Mouse (Mus musculus): ENCODE measurements around the gene Magi2. TPM values are rescaled to one million over a fixed set of nuclear protein-coding genes. Genes with fewer than 3 reads are reported as not detected.

The Magi2 gene
- polyA plus RNA-seq, 1 experiment from 2014 or later = 4.1 TPM

GRCm38 (mm10) chr5:19964113-19964512, 737.3 kb downstream of the Magi2 start:
- Histone ChIP-seq H3K36me3 (no peaks in the 10 kb centered on the region), H3K4me1 (replicated peaks) (no peaks in the 10 kb centered on the region), H3K9me3 (replicated peaks) (no peaks in the 10 kb centered on the region), H3K27ac (no peak overlapping the region), H3K4me3 (no peak overlapping the region), H3K4me2 (no peak overlapping the region), H3K27me3 (no peaks in the 10 kb centered on the region), H3K9ac (no peak overlapping the region)
- WGBS = 78% methylated on average over 1 of the region's 1 CpGs
- no peak for ATAC-seq (replicated peaks; ENCODE audit: insufficient number of reproducible peaks, insufficient read depth, low FRiP score, low read depth)

DNA sequence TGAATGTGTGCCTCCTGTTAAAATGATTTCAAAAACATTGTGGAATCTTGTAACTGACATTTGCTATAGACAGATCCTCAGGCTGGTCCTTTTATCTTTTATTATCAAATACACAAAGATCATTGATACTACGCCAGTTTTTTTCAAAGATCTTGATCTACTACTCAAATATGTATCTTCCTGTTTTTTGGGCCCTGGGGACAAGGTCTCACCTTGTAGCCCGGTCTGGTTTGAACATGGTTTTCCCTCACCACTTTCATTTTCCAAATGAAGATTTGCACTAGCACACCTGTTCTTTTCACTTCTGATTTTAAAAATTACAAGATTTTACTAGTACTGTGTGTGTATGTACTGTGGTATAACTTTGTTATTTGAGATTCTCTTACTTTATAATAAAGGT, 745.9 kb downstream of the Magi2 start:
- no peaks in the 10 kb centered on the region for H3K27me3 ChIP-seq
- no peak overlapping the region for H3K4me2 ChIP-seq
- H3K9me3 ChIP-seq (replicated peaks) = no peaks in the 10 kb centered on the region
- H3K4me3 ChIP-seq = no peak overlapping the region
- H3K9ac ChIP-seq = no peak overlapping the region
- no peaks in the 10 kb centered on the region for H3K36me3 ChIP-seq
- ATAC-seq (replicated peaks; ENCODE audit: insufficient number of reproducible peaks, insufficient read depth, low FRiP score, low read depth) = no peak
- no peaks in the 10 kb centered on the region for H3K4me1 ChIP-seq (replicated peaks)
- no peak overlapping the region for H3K27ac ChIP-seq
- WGBS = 75% methylated on average over 2 of the region's 2 CpGs

DNA sequence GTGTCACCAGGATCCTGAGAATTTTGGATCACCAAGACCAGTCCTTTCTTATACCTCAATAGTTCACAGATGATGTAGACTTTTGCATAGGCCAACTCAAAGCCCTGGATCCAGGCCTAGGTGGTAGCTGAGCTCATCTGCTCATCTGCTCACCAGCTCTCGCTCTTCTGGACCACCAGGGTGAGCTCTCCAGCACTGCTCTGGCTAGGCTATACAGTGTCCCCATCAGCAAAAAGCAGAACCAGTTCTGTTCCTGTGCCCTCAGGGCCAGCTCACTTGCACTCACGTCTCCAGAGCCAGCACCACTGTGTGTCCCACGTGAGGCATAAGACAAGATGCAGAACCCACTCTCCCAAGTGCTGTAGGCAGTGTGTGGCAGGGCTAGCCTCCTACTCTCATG, 747.0 kb downstream of the Magi2 start:
- no peaks in the 10 kb centered on the region for H3K9me3 ChIP-seq (replicated peaks)
- no peak overlapping the region for H3K27ac ChIP-seq
- 86% methylated on average over 3 of the region's 3 CpGs for WGBS
- no peaks in the 10 kb centered on the region for H3K36me3 ChIP-seq
- ATAC-seq (replicated peaks; ENCODE audit: insufficient number of reproducible peaks, insufficient read depth, low FRiP score, low read depth) = no peak
- no peak overlapping the region for H3K4me3 ChIP-seq
- H3K27me3 ChIP-seq = no peaks in the 10 kb centered on the region
- H3K4me1 ChIP-seq (replicated peaks) = no peaks in the 10 kb centered on the region
- no peak overlapping the region for H3K9ac ChIP-seq
- no peak overlapping the region for H3K4me2 ChIP-seq

DNA sequence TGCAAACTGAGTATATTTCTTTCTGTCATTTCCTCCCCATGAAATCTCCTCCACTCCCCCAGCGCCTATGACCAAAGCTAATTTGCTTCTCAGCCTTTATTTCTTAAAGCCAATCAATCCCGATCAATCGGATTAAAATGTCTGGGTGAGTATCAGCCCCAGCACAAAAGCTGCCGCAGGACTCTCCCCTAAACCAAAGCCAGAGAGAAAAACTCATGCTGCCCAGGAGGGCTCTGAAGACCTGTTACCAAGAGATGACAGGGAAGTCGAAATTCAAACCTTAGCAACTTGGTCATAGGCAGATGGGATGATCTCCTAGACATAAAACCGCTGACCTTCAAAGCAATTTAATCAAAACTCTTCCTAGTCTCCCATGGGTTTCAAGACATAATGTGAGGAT, 754.7 kb downstream of the Magi2 start:
- H3K4me1 ChIP-seq (replicated peaks) = no peaks in the 10 kb centered on the region
- H3K27ac ChIP-seq = no peak overlapping the region
- 89% methylated on average over 6 of the region's 6 CpGs for WGBS
- H3K4me2 ChIP-seq = no peak overlapping the region
- no peak overlapping the region for H3K9ac ChIP-seq
- no peak for ATAC-seq (replicated peaks; ENCODE audit: insufficient number of reproducible peaks, insufficient read depth, low FRiP score, low read depth)
- H3K4me3 ChIP-seq = no peak overlapping the region
- H3K27me3 ChIP-seq = no peaks in the 10 kb centered on the region
- no peaks in the 10 kb centered on the region for H3K36me3 ChIP-seq
- no peaks in the 10 kb centered on the region for H3K9me3 ChIP-seq (replicated peaks)

GRCm38 (mm10) chr5:19982031-19982430, 755.2 kb downstream of the Magi2 start:
- Histone ChIP-seq H3K27me3 (no peaks in the 10 kb centered on the region), H3K4me1 (replicated peaks) (no peaks in the 10 kb centered on the region), H3K36me3 (no peaks in the 10 kb centered on the region), H3K27ac (no peak overlapping the region), H3K9me3 (replicated peaks) (no peaks in the 10 kb centered on the region), H3K4me2 (no peak overlapping the region), H3K9ac (no peak overlapping the region), H3K4me3 (no peak overlapping the region)
- 62% methylated on average over 3 of the region's 3 CpGs for WGBS
- no peak for ATAC-seq (replicated peaks; ENCODE audit: insufficient number of reproducible peaks, insufficient read depth, low FRiP score, low read depth)

DNA sequence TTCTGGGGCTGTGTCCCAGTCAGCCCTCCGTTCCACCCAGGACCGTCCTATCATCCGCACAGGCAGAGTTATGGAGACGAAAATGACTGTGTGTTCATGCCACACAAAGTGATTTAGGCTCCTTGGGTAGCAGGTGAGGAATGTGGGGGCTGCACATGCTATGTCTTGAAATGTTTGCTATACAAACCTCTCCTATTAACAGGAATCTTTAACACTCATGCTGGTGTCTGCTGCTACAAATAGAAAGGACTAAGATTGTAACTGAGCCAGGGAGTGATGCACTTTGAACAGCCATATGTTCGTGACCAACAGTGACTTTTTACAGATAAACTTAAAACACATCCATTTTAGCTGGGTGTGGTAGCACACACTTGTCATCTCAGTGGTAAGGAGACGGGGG, 772.6 kb downstream of the Magi2 start:
- 62% methylated on average over 6 of the region's 6 CpGs for WGBS
- Histone ChIP-seq H3K4me3 (no peak overlapping the region), H3K27me3 (no peaks in the 10 kb centered on the region), H3K27ac (no peak overlapping the region), H3K36me3 (no peaks in the 10 kb centered on the region), H3K9ac (no peak overlapping the region), H3K4me1 (replicated peaks) (no peaks in the 10 kb centered on the region), H3K4me2 (no peak overlapping the region), H3K9me3 (replicated peaks) (no peaks in the 10 kb centered on the region)
- ATAC-seq (replicated peaks; ENCODE audit: insufficient number of reproducible peaks, insufficient read depth, low FRiP score, low read depth) = no peak

GRCm38 (mm10) chr5:19999912-20000311, 773.1 kb downstream of the Magi2 start:
- WGBS = 56% methylated on average over 1 of the region's 1 CpGs
- Histone ChIP-seq H3K9me3 (replicated peaks) (no peaks in the 10 kb centered on the region), H3K9ac (no peak overlapping the region), H3K4me3 (no peak overlapping the region), H3K27me3 (no peaks in the 10 kb centered on the region), H3K4me2 (no peak overlapping the region), H3K4me1 (replicated peaks) (no peaks in the 10 kb centered on the region), H3K27ac (no peak overlapping the region), H3K36me3 (no peaks in the 10 kb centered on the region)
- no peak for ATAC-seq (replicated peaks; ENCODE audit: insufficient number of reproducible peaks, insufficient read depth, low FRiP score, low read depth)

DNA sequence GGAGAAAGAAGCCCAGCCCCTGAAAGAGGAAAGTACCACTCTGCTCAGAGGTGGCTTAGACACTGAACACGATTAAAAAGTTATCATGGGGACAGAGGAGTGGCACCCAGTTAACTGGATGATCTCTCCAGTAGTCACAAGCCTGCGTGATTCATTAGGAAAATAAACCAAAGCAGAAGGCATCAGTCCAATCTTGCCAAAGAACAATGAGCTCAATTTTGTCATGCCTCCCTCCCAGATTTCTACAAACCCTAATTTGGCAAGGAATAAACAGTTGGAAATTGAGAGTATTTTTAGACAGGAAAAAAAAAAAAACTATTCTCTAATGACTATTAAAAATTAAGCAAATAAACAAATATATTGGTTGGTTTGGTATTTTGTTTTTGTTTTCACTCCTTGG, 779.8 kb downstream of the Magi2 start:
- Histone ChIP-seq H3K4me3 (no peak overlapping the region), H3K9ac (no peak overlapping the region), H3K4me2 (no peak overlapping the region), H3K4me1 (replicated peaks) (no peaks in the 10 kb centered on the region), H3K36me3 (no peaks in the 10 kb centered on the region), H3K27me3 (no peaks in the 10 kb centered on the region), H3K9me3 (replicated peaks) (no peaks in the 10 kb centered on the region), H3K27ac (no peak overlapping the region)
- ATAC-seq (replicated peaks; ENCODE audit: insufficient number of reproducible peaks, insufficient read depth, low FRiP score, low read depth) = no peak
- WGBS = 65% methylated on average over 2 of the region's 2 CpGs

- Histone ChIP-seq H3K4me1 (replicated peaks) (no peaks in the 10 kb centered on the region), H3K36me3 (no peaks in the 10 kb centered on the region), H3K9me3 (replicated peaks) (no peaks in the 10 kb centered on the region), H3K27ac (no peak overlapping the region), H3K4me2 (no peak overlapping the region), H3K4me3 (no peak overlapping the region), H3K9ac (no peak overlapping the region), H3K27me3 (no peaks in the 10 kb centered on the region)
- 77% methylated on average over 8 of the region's 8 CpGs for WGBS
- no peak for ATAC-seq (replicated peaks; ENCODE audit: insufficient number of reproducible peaks, insufficient read depth, low FRiP score, low read depth)
These were observed 780.4 kb downstream of the Magi2 start for GRCm38 (mm10) chr5:20007246-20007645.

- no peak overlapping the region for H3K9ac ChIP-seq
- no peaks in the 10 kb centered on the region for H3K4me1 ChIP-seq (replicated peaks)
- H3K4me3 ChIP-seq = no peak overlapping the region
- H3K27ac ChIP-seq = no peak overlapping the region
- no peaks in the 10 kb centered on the region for H3K27me3 ChIP-seq
- H3K9me3 ChIP-seq (replicated peaks) = no peaks in the 10 kb centered on the region
- H3K36me3 ChIP-seq = no peaks in the 10 kb centered on the region
- ATAC-seq (replicated peaks; ENCODE audit: insufficient number of reproducible peaks, insufficient read depth, low FRiP score, low read depth) = no peak
- WGBS = 60% methylated on average over 7 of the region's 7 CpGs
- no peak overlapping the region for H3K4me2 ChIP-seq
These were observed 783.4 kb downstream of the Magi2 start for GRCm38 (mm10) chr5:20010210-20010609.

GRCm38 (mm10) chr5:20018063-20018462, 791.2 kb downstream of the Magi2 start:
- Histone ChIP-seq H3K4me3 (no peak overlapping the region), H3K27ac (no peak overlapping the region), H3K4me1 (replicated peaks) (no peaks in the 10 kb centered on the region), H3K36me3 (no peaks in the 10 kb centered on the region), H3K9ac (no peak overlapping the region), H3K9me3 (replicated peaks) (no peaks in the 10 kb centered on the region), H3K4me2 (no peak overlapping the region), H3K27me3 (no peaks in the 10 kb centered on the region)
- WGBS = 62% methylated on average over 3 of the region's 3 CpGs
- no peak for ATAC-seq (replicated peaks; ENCODE audit: insufficient number of reproducible peaks, insufficient read depth, low FRiP score, low read depth)

DNA sequence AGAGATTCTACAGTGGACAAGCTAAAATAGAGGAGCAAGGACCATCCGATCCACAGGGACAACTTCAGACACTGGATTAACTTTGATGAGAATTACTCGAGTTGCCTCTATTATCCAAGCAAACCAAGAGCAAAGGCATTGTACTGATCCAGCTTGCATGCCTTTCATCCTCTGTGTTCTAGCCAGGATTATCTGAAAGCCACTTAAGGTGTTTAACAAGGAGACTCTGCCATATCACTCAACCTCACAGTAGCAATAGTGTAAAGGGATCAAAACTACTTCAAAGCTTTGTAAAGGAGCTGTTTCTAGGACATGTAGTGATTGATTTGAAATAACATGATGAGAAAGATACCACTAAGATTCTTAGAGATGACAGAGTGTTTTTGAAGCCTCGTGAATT, 819.8 kb downstream of the Magi2 start:
- H3K9ac ChIP-seq = no peak overlapping the region
- H3K4me2 ChIP-seq = no peak overlapping the region
- H3K4me3 ChIP-seq = no peak overlapping the region
- no peaks in the 10 kb centered on the region for H3K27me3 ChIP-seq
- H3K36me3 ChIP-seq = no peaks in the 10 kb centered on the region
- whole genome bisulfite sequencing = 62% methylated on average over 3 of the region's 3 CpGs
- ATAC-seq (replicated peaks; ENCODE audit: insufficient number of reproducible peaks, insufficient read depth, low FRiP score, low read depth) = no peak
- H3K27ac ChIP-seq = no peak overlapping the region
- H3K4me1 ChIP-seq (replicated peaks) = no peaks in the 10 kb centered on the region
- no peaks in the 10 kb centered on the region for H3K9me3 ChIP-seq (replicated peaks)

DNA sequence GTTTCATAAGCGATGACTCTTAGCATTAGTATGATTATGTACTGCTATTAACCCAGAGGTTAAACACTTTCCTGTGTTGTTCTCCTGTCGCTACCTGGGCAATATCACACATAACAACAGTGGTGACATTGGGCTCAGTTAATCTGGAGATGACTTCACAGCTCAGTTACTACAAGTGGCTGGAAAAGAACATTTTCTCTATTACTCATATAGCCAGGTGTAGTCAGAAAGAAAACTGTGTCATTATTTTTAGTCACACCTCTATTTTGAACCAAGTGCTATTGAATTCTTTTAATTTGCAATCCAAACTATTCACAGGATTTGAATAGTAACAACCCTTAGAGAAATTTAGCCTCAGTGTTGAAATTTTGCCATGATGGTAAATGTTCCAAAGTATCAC, 821.5 kb downstream of the Magi2 start:
- H3K9ac ChIP-seq = no peak overlapping the region
- no peak overlapping the region for H3K4me2 ChIP-seq
- H3K4me3 ChIP-seq = no peak overlapping the region
- no peak for ATAC-seq (replicated peaks; ENCODE audit: insufficient number of reproducible peaks, insufficient read depth, low FRiP score, low read depth)
- H3K9me3 ChIP-seq (replicated peaks) = no peaks in the 10 kb centered on the region
- WGBS = 82% methylated on average over 2 of the region's 2 CpGs
- H3K36me3 ChIP-seq = no peaks in the 10 kb centered on the region
- no peak overlapping the region for H3K27ac ChIP-seq
- no peaks in the 10 kb centered on the region for H3K27me3 ChIP-seq
- H3K4me1 ChIP-seq (replicated peaks) = no peaks in the 10 kb centered on the region

All from heart, embryonic 15.5 days (tissue).